Mouse (Mus musculus): ENCODE measurements around the gene Zfp62. TPM values are rescaled to one million over a fixed set of nuclear protein-coding genes. Genes with fewer than 3 reads are reported as not detected.
A peak's percentile ranks its signal among the peaks of the same experiment; 100 is the strongest.

Gene Zfp62
- polyA plus RNA-seq, 1 experiment from 2014 or later: 50.4 TPM

GRCm38 (mm10) chr11:49242944-49243626 is 40.0 kb downstream of the Zfp62 start:
- Histone ChIP-seq H3K9me3 (no peaks in the 10 kb centered on the region), H3K4me1 (replicated peaks) (peaks cover 22% of the 10 kb centered on the region), H3K4me3 (replicated peaks) (peak overlapping the region; percentile 46), H3K27me3 (no peaks in the 10 kb centered on the region), H3K27ac (peak overlapping the region; percentile 92), H3K9ac (replicated peaks) (peak overlapping the region; percentile 47), H3K36me3 (no peaks in the 10 kb centered on the region), H3K4me2 (peak overlapping the region; percentile 60)
- ATAC-seq (ENCODE audit: insufficient number of reproducible peaks, insufficient read depth, low FRiP score, low TSS enrichment, low read depth): peak; percentile 3
- WGBS: 20% methylated on average over 11 of the region's 11 CpGs

- Histone ChIP-seq H3K4me2 (peak within 1 kb of the TSS; percentile 60), H3K4me1 (replicated peaks) (peaks cover 23% of the 10 kb centered on the region), H3K27me3 (no peaks in the 10 kb centered on the region), H3K4me3 (replicated peaks) (peak within 1 kb of the TSS; percentile 46), H3K36me3 (no peaks in the 10 kb centered on the region), H3K9ac (replicated peaks) (peak within 1 kb of the TSS; percentile 47), H3K27ac (peak within 1 kb of the TSS; percentile 92), H3K9me3 (no peaks in the 10 kb centered on the region)
- peak; percentile 95 for ATAC-seq (ENCODE audit: insufficient number of reproducible peaks, insufficient read depth, low FRiP score, low TSS enrichment, low read depth)
- under 1% methylated on average over 55 of the region's 60 CpGs for WGBS
Observed at GRCm38 (mm10) chr11:49243727-49244594, 40.9 kb downstream of the Zfp62 start, which contains the start of gene Mgat1. Mgat1 (plus strand) TSS chr11:49244191.

- Histone ChIP-seq H3K36me3 (no peaks in the 10 kb centered on the region), H3K4me2 (peak overlapping the region; percentile 60), H3K27ac (peak overlapping the region; percentile 92), H3K27me3 (no peaks in the 10 kb centered on the region), H3K4me1 (replicated peaks) (peaks cover 29% of the 10 kb centered on the region), H3K9me3 (no peaks in the 10 kb centered on the region), H3K9ac (replicated peaks) (no peak overlapping the region), H3K4me3 (replicated peaks) (peak overlapping the region; percentile 46)
- ATAC-seq (ENCODE audit: insufficient number of reproducible peaks, insufficient read depth, low FRiP score, low TSS enrichment, low read depth): peak; percentile 21
- 0% methylated on average over 4 of the region's 4 CpGs for WGBS
Observed at GRCm38 (mm10) chr11:49244595-49244930, 41.5 kb downstream of the Zfp62 start.

DNA sequence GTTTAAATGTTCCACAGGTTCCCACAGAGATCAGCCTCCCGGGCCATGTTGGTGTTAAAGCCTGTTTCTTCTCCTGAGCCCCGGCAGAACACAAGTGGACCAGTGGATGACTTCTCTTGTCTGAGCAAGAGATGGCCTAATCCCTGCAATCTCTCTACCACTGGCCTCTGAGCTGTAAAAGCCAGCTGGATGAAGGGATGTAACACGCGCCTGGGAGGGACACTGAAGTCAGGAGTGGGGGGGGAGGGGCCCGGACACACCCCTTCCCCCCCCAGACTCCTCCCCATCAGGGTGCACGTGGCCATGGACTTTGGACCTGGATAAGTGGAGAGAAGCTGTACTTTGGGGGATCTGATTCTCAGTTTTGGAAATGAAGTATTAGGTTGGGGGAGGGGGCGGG is 42.1 kb downstream of the Zfp62 start:
- Histone ChIP-seq H3K27me3 (no peaks in the 10 kb centered on the region), H3K36me3 (no peaks in the 10 kb centered on the region), H3K9me3 (no peaks in the 10 kb centered on the region), H3K27ac (peak overlapping the region; percentile 92; the same call in 1 of the 2 replicates), H3K4me3 (replicated peaks) (peak overlapping the region; percentile 46), H3K4me2 (peak overlapping the region; percentile 60), H3K9ac (replicated peaks) (no peak overlapping the region), H3K4me1 (replicated peaks) (peaks cover 35% of the 10 kb centered on the region)
- WGBS: 17% methylated on average over 7 of the region's 7 CpGs
- ATAC-seq (ENCODE audit: insufficient number of reproducible peaks, insufficient read depth, low FRiP score, low TSS enrichment, low read depth): no peak

DNA sequence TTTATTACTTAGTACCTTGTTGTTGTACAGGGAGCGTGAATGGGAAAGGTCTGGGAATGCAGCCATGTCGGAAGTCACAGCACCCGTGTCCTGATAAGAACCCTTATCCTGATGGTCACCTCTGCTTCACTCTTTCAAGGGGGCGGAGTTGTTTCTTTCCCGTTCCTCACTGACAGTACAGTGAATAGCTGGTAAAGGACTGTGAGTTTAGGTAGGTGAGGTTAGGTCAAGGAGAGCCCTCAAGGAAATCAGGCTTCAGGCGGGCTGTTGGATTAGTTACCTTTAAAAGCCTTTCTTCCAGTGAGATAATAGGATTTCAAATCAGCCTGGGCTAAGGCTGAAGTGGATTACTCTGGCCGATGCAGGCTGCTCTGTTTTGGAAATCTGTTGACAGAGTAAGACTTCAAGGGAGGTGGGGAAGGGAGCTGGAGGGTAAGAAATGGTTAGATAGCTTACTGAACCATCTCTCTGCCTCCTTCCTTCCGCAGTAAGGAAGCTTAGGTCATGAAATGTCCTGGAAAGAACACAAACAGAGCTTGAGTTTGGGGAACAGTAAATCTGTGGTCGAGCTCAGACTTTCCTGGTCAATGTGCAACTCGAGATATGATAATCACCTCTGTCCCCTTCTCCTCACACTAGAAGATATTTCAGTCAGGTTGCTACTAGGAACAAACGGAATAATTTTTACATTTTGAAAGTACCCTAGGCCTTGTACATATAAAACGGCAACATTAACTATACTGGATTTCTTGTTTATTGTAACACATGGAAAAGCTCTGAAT is 42.7 kb downstream of the Zfp62 start:
- ATAC-seq (ENCODE audit: insufficient number of reproducible peaks, insufficient read depth, low FRiP score, low TSS enrichment, low read depth): no peak
- Histone ChIP-seq H3K4me3 (replicated peaks) (peak overlapping the region; percentile 46), H3K4me1 (replicated peaks) (peaks cover 37% of the 10 kb centered on the region), H3K9ac (replicated peaks) (peak overlapping the region; percentile 27; the same call in 1 of the 2 replicates), H3K27ac (0 out of 2 replicates have a peak overlapping the region, but pooled peaks have one; percentile 29), H3K4me2 (peak overlapping the region; percentile 60), H3K27me3 (no peaks in the 10 kb centered on the region), H3K36me3 (no peaks in the 10 kb centered on the region), H3K9me3 (no peaks in the 10 kb centered on the region)
- 31% methylated on average over 12 of the region's 12 CpGs for WGBS

- no peak overlapping the region for H3K9ac ChIP-seq (replicated peaks)
- no peaks in the 10 kb centered on the region for H3K27me3 ChIP-seq
- H3K9me3 ChIP-seq: no peaks in the 10 kb centered on the region
- H3K27ac ChIP-seq: no peak overlapping the region
- 75% methylated on average over 4 of the region's 4 CpGs for WGBS
- H3K4me3 ChIP-seq (replicated peaks): no peak overlapping the region
- H3K4me2 ChIP-seq: no peak overlapping the region
- ATAC-seq (ENCODE audit: insufficient number of reproducible peaks, insufficient read depth, low FRiP score, low TSS enrichment, low read depth): no peak
- H3K36me3 ChIP-seq: no peaks in the 10 kb centered on the region
- H3K4me1 ChIP-seq (replicated peaks): peaks cover 44% of the 10 kb centered on the region
Observed at GRCm38 (mm10) chr11:49246523-49246922, 43.4 kb downstream of the Zfp62 start.

DNA sequence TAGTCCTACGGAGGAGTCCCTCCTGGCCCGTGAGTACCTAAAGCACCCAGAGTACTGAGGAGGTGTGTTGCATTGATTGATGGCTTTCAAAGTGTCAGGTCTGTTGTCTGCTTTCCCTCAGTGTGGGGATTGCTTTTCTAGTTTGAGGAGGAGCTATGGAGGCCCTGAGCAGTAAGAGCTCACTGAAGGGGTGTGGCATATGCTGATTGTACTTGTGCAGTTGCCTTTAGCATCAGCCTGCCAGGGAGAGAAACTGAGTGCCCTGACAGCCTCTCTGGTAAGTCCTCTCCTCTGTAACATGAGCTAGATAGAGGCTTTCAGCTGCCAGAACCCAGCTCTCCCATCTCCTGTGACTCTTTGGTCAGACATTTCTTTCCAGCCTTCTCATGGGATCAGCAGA is 44.2 kb downstream of the Zfp62 start:
- H3K27me3 ChIP-seq: no peaks in the 10 kb centered on the region
- no peak overlapping the region for H3K4me3 ChIP-seq (replicated peaks)
- H3K36me3 ChIP-seq: peaks cover 6% of the 10 kb centered on the region; the same call in 1 of the 2 replicates
- peak overlapping the region; percentile 23; the same call in 1 of the 2 replicates for H3K9ac ChIP-seq (replicated peaks)
- WGBS: 15% methylated on average over 2 of the region's 2 CpGs
- no peak for ATAC-seq (ENCODE audit: insufficient number of reproducible peaks, insufficient read depth, low FRiP score, low TSS enrichment, low read depth)
- no peak overlapping the region for H3K27ac ChIP-seq
- no peak overlapping the region for H3K4me2 ChIP-seq
- no peaks in the 10 kb centered on the region for H3K9me3 ChIP-seq
- H3K4me1 ChIP-seq (replicated peaks): peaks cover 51% of the 10 kb centered on the region

DNA sequence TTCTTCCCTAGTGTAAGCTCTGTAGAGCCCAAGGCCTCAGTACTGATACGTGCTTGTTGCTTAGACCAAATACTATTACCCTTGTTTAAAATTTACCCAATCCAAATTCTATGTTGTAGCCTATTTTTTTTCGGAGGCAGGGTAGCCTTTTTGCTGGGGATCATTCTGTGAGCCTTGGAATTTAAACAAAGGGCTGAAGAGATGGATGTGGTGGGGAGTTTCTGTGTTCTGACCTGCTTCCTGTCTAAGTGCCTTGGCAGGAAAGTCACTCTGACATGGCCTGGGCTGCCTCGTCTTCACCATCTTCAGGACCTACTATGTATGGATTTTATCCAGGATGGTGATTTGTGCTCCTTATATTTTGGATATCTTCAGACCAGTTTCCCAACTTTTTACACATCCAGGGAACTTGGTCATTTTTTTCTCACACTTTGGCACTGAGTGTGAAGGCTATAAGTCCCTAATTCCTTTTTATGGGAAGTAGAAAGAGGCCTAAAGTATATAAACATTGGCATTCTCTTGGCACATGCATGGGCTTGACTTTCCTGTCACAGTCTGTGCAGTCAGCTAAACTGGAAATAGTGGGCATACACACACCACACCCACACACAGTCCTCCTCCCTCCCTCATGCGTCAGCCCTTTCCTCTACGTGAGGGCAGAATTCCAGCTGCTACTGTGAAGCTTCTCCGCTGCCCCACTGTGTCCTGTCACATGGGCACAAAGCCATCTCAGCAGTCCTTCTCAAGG is 45.3 kb downstream of the Zfp62 start:
- Histone ChIP-seq H3K4me3 (replicated peaks) (no peak overlapping the region), H3K27ac (no peak overlapping the region), H3K4me1 (replicated peaks) (peaks cover 51% of the 10 kb centered on the region), H3K36me3 (peaks cover 14% of the 10 kb centered on the region; the same call in 1 of the 2 replicates), H3K27me3 (no peaks in the 10 kb centered on the region), H3K9ac (replicated peaks) (no peak overlapping the region), H3K9me3 (no peaks in the 10 kb centered on the region), H3K4me2 (no peak overlapping the region)
- ATAC-seq (ENCODE audit: insufficient number of reproducible peaks, insufficient read depth, low FRiP score, low TSS enrichment, low read depth): no peak
- 74% methylated on average over 6 of the region's 6 CpGs for WGBS

GRCm38 (mm10) chr11:49248974-49249700 is 46.0 kb downstream of the Zfp62 start:
- 79% methylated on average over 6 of the region's 6 CpGs for WGBS
- peak overlapping the region; percentile 95; the same call in 1 of the 2 replicates for H3K27ac ChIP-seq
- no peaks in the 10 kb centered on the region for H3K9me3 ChIP-seq
- H3K9ac ChIP-seq (replicated peaks): no peak overlapping the region
- H3K4me1 ChIP-seq (replicated peaks): peaks cover 51% of the 10 kb centered on the region
- H3K4me2 ChIP-seq: peak overlapping the region; percentile 73
- H3K27me3 ChIP-seq: no peaks in the 10 kb centered on the region
- ATAC-seq (ENCODE audit: insufficient number of reproducible peaks, insufficient read depth, low FRiP score, low TSS enrichment, low read depth): no peak
- peaks cover 21% of the 10 kb centered on the region for H3K36me3 ChIP-seq
- no peak overlapping the region for H3K4me3 ChIP-seq (replicated peaks)
